Mouse (Mus musculus) olfactory bulb, adult 2 months (tissue): ENCODE data around the gene Hoxa13.

Experiments used
- CTCF ChIP-seq: fragments of 200-500 bp; IDR thresholded peaks from 2 replicates; pipeline ENCODE4 v1.5.1; 2012; ENCODE audit warnings: low read depth, mild to moderate bottlenecking, low read length, moderate library complexity; ENCODE audit not compliant: insufficient read depth
- POLR2A ChIP-seq: fragments of 200-500 bp; IDR thresholded peaks from 2 replicates; pipeline ENCODE4 v1.6.1; 2012; ENCODE audit warnings: mild to moderate bottlenecking, low read depth, low read length, moderate library complexity; ENCODE audit not compliant: insufficient read depth

DNA sequence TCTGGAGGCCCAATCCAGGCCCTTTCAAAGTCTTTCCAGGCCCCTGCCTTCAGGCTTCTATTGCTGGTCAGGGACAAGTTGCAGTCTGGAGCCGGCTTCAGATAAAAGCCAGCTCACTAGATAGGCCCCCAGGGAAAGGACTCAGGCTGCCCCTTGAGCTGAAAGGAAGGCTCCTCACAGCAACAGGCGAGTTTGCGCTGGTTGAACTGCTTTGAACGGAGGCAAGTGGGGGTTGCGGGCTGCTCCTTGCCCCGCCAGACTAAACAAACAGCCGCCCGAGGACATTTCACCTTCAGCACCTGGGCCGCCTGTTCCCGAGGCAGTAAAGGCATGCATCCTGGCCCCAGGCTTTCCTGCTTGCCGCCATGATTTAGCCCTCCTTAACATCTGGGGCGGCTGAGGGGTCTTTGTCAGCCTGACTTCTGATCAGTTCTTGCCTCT lies 17.0 kb downstream of the Hoxa13 start:
- TF ChIP-seq CTCF (no peak), POLR2A (no peak)
